Mouse (Mus musculus): Measurements from ENCODE around the gene Wdr48. TPM values are rescaled to one million over a fixed set of nuclear protein-coding genes. Genes with fewer than 3 reads are reported as not detected.

Wdr48 gene
- polyA plus RNA-seq, 1 experiment, result not detected

GRCm38 (mm10) chr9:119938496-119938895, 43.8 kb downstream of the Wdr48 start:
- TF ChIP-seq CTCF (IDR thresholded peaks at IDR 0.05; ENCODE audit: insufficient read depth, low read depth, low read length) (no peak), POLR2A (IDR thresholded peaks at IDR 0.05; ENCODE audit: insufficient read depth, low read depth, low read length) (no peak)
- 85% methylated on average over 4 of the region's 4 CpGs for WGBS
- H3K4me1 ChIP-seq (ENCODE audit: control insufficient read depth, insufficient read depth, low read length), result peaks cover 11% of the 10 kb centered on the region

GRCm38 (mm10) chr9:119939646-119940045, 45.0 kb downstream of the Wdr48 start:
- 83% methylated on average over 10 of the region's 10 CpGs for WGBS
- TF ChIP-seq POLR2A (IDR thresholded peaks at IDR 0.05; ENCODE audit: insufficient read depth, low read depth, low read length), result no peak
- TF ChIP-seq CTCF (IDR thresholded peaks at IDR 0.05; ENCODE audit: insufficient read depth, low read depth, low read length), result no peak
- H3K27ac ChIP-seq (ENCODE audit: insufficient read depth, low read depth, low read length), result no peak overlapping the region
- H3K4me1 ChIP-seq (ENCODE audit: control insufficient read depth, insufficient read depth, low read length), result peaks cover 11% of the 10 kb centered on the region
- no peak overlapping the region for H3K4me3 ChIP-seq (ENCODE audit: insufficient read depth, low read depth, low read length)

More at GRCm38 (mm10) chr9:119938496-119938895, 43.8 kb downstream of the Wdr48 start:
- no peak overlapping the region for H3K27ac ChIP-seq (ENCODE audit: insufficient read depth, low read depth, low read length)
- H3K4me3 ChIP-seq (ENCODE audit: insufficient read depth, low read depth, low read length), result no peak overlapping the region

GRCm38 (mm10) chr9:119941407-119941806, 46.7 kb downstream of the Wdr48 start:
- Histone ChIP-seq H3K4me3 (ENCODE audit: insufficient read depth, low read depth, low read length) (no peak overlapping the region), H3K4me1 (ENCODE audit: control insufficient read depth, insufficient read depth, low read length) (peaks cover 9% of the 10 kb centered on the region), H3K27ac (ENCODE audit: insufficient read depth, low read depth, low read length) (no peak overlapping the region)
- WGBS, result 67% methylated on average over 5 of the region's 5 CpGs
- no peak for TF ChIP-seq POLR2A (IDR thresholded peaks at IDR 0.05; ENCODE audit: insufficient read depth, low read depth, low read length)
- TF ChIP-seq CTCF (IDR thresholded peaks at IDR 0.05; ENCODE audit: insufficient read depth, low read depth, low read length), result no peak

GRCm38 (mm10) chr9:119941861-119942260, 47.2 kb downstream of the Wdr48 start:
- H3K27ac ChIP-seq (ENCODE audit: insufficient read depth, low read depth, low read length), result no peak overlapping the region
- H3K4me1 ChIP-seq (ENCODE audit: control insufficient read depth, insufficient read depth, low read length), result peaks cover 7% of the 10 kb centered on the region; the same call in 1 of the 2 replicates
- WGBS, result 91% methylated on average over 14 of the region's 14 CpGs
- no peak for TF ChIP-seq POLR2A (IDR thresholded peaks at IDR 0.05; ENCODE audit: insufficient read depth, low read depth, low read length)
- TF ChIP-seq CTCF (IDR thresholded peaks at IDR 0.05; ENCODE audit: insufficient read depth, low read depth, low read length), result no peak
- no peak overlapping the region for H3K4me3 ChIP-seq (ENCODE audit: insufficient read depth, low read depth, low read length)

- no peak for TF ChIP-seq CTCF (IDR thresholded peaks at IDR 0.05; ENCODE audit: insufficient read depth, low read depth, low read length)
- no peak for TF ChIP-seq POLR2A (IDR thresholded peaks at IDR 0.05; ENCODE audit: insufficient read depth, low read depth, low read length)
- H3K4me3 ChIP-seq (ENCODE audit: insufficient read depth, low read depth, low read length), result no peak overlapping the region
- WGBS, result 84% methylated on average over 1 of the region's 1 CpGs
- no peak overlapping the region for H3K27ac ChIP-seq (ENCODE audit: insufficient read depth, low read depth, low read length)
- no peaks in the 10 kb centered on the region for H3K4me1 ChIP-seq (ENCODE audit: control insufficient read depth, insufficient read depth, low read length)
These were observed 48.6 kb downstream of the Wdr48 start for GRCm38 (mm10) chr9:119943326-119943725.

GRCm38 (mm10) chr9:119945173-119945900, 50.7 kb downstream of the Wdr48 start:
- H3K27ac ChIP-seq (ENCODE audit: insufficient read depth, low read depth, low read length), result no peak overlapping the region
- 75% methylated on average over 12 of the region's 12 CpGs for WGBS
- TF ChIP-seq POLR2A (IDR thresholded peaks at IDR 0.05; ENCODE audit: insufficient read depth, low read depth, low read length) (no peak), CTCF (IDR thresholded peaks at IDR 0.05; ENCODE audit: insufficient read depth, low read depth, low read length) (no peak; the same call in 1 of the 2 replicates)
- H3K4me1 ChIP-seq (ENCODE audit: control insufficient read depth, insufficient read depth, low read length), result no peaks in the 10 kb centered on the region
- no peak overlapping the region for H3K4me3 ChIP-seq (ENCODE audit: insufficient read depth, low read depth, low read length)

GRCm38 (mm10) chr9:119948804-119949203, 54.1 kb downstream of the Wdr48 start:
- Histone ChIP-seq H3K4me1 (ENCODE audit: control insufficient read depth, insufficient read depth, low read length) (0 out of 2 replicates have a peak, but pooled peaks cover 2% of the 10 kb centered on the region), H3K27ac (ENCODE audit: insufficient read depth, low read depth, low read length) (no peak overlapping the region), H3K4me3 (ENCODE audit: insufficient read depth, low read depth, low read length) (no peak overlapping the region)
- TF ChIP-seq POLR2A (IDR thresholded peaks at IDR 0.05; ENCODE audit: insufficient read depth, low read depth, low read length) (no peak), CTCF (IDR thresholded peaks at IDR 0.05; ENCODE audit: insufficient read depth, low read depth, low read length) (no peak)
- 50% methylated on average over 3 of the region's 3 CpGs for WGBS

GRCm38 (mm10) chr9:119950434-119950833, 55.8 kb downstream of the Wdr48 start:
- TF ChIP-seq CTCF (IDR thresholded peaks at IDR 0.05; ENCODE audit: insufficient read depth, low read depth, low read length) (no peak), POLR2A (IDR thresholded peaks at IDR 0.05; ENCODE audit: insufficient read depth, low read depth, low read length) (no peak)
- H3K4me3 ChIP-seq (ENCODE audit: insufficient read depth, low read depth, low read length), result no peak overlapping the region
- 0 out of 2 replicates have a peak, but pooled peaks cover 2% of the 10 kb centered on the region for H3K4me1 ChIP-seq (ENCODE audit: control insufficient read depth, insufficient read depth, low read length)
- 54% methylated on average over 6 of the region's 6 CpGs for WGBS
- no peak overlapping the region for H3K27ac ChIP-seq (ENCODE audit: insufficient read depth, low read depth, low read length)

GRCm38 (mm10) chr9:119951388-119951787, 56.7 kb downstream of the Wdr48 start:
- WGBS, result 90% methylated on average over 9 of the region's 9 CpGs
- TF ChIP-seq POLR2A (IDR thresholded peaks at IDR 0.05; ENCODE audit: insufficient read depth, low read depth, low read length), result no peak
- no peak for TF ChIP-seq CTCF (IDR thresholded peaks at IDR 0.05; ENCODE audit: insufficient read depth, low read depth, low read length)
- Histone ChIP-seq H3K4me3 (ENCODE audit: insufficient read depth, low read depth, low read length) (no peak overlapping the region), H3K27ac (ENCODE audit: insufficient read depth, low read depth, low read length) (no peak overlapping the region), H3K4me1 (ENCODE audit: control insufficient read depth, insufficient read depth, low read length) (0 out of 2 replicates have a peak, but pooled peaks cover 2% of the 10 kb centered on the region)
